Comparison of ENCODE assay signal across 31 mouse cellular contexts in the genomic region with DNA sequence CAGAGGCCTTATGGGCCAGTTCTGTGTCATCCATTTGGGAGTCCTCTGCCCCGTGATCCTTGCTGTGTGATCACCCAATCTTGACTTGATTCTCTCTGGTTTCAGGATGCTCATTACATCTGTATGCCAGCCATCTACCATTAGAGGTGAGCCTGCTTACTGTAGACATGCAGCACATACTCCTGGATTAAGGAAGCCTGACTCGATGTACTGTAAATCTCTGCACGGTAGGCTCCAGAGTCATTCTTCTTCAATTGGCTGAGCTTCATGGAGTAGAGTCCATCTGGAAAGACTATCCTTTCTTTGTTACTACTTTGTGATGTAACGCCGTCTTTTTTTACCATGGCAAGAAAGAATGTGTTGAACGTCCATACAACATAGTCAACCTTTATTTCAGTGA. TPM values are rescaled to one million over a fixed set of nuclear protein-coding genes. Genes with fewer than 3 reads are reported as not detected.
"Had no signal": no experiment of that assay in that cellular context is flagged by ENCODE, and none has a peak within 500 bp of the region (broad histone marks: within the 10 kb centered on the region; RNA-seq: fewer than 3 reads in every experiment).

No protein-coding gene starts in this region.

- H3K27me3 ChIP-seq: embryonic facial prominence, embryonic 12.5 days; embryonic facial prominence, embryonic 13.5 days; embryonic facial prominence, embryonic 15.5 days; forebrain, embryonic 12.5 days; forebrain, embryonic 13.5 days; forebrain, embryonic 15.5 days had no signal

- H3K27ac ChIP-seq: embryonic facial prominence, embryonic 10.5 days; embryonic facial prominence, embryonic 12.5 days; embryonic facial prominence, embryonic 13.5 days; embryonic facial prominence, embryonic 15.5 days; forebrain, embryonic 10.5 days; forebrain, embryonic 12.5 days; forebrain, embryonic 13.5 days; forebrain, embryonic 15.5 days; gastrocnemius, adult 2 months; heart, adult 2 months had no signal

- H3K36me3 ChIP-seq: embryonic facial prominence, embryonic 10.5 days; embryonic facial prominence, embryonic 12.5 days; embryonic facial prominence, embryonic 13.5 days; embryonic facial prominence, embryonic 15.5 days; forebrain, embryonic 10.5 days; forebrain, embryonic 12.5 days; forebrain, embryonic 15.5 days had no signal

- H3K4me3 ChIP-seq: embryonic facial prominence, embryonic 10.5 days; embryonic facial prominence, embryonic 12.5 days; embryonic facial prominence, embryonic 13.5 days; embryonic facial prominence, embryonic 15.5 days; erythroblast, embryonic 14.5 days; forebrain, embryonic 10.5 days; forebrain, embryonic 12.5 days; forebrain, embryonic 13.5 days; forebrain, embryonic 15.5 days; gastrocnemius, adult 2 months; heart, adult 2 months had no signal

- H3K9me3 ChIP-seq: embryonic facial prominence, embryonic 10.5 days; embryonic facial prominence, embryonic 12.5 days; embryonic facial prominence, embryonic 13.5 days; embryonic facial prominence, embryonic 15.5 days; forebrain, embryonic 10.5 days; forebrain, embryonic 12.5 days; forebrain, embryonic 13.5 days; forebrain, embryonic 15.5 days had no signal

- DNase-seq: cerebellum, adult 2 months; cerebellum, adult 8-10 months; cerebellum, adult 9-10 months; cerebellum, adult 9-11 months; cerebellum, postnatal 10 days; cerebellum, postnatal 14 days; cerebellum, postnatal 25 days; cerebellum, postnatal 36 days; embryo, embryonic 11 days; forebrain, postnatal 0 days; gastrocnemius, adult 2 months; gastrocnemius, postnatal 10 days; gastrocnemius, postnatal 14 days; gastrocnemius, postnatal 25 days; gastrocnemius, postnatal 36 days; heart, adult 18-20 months; heart, adult 2 months had no signal

- H3K4me1 ChIP-seq: embryonic facial prominence, embryonic 10.5 days; embryonic facial prominence, embryonic 12.5 days; embryonic facial prominence, embryonic 13.5 days; embryonic facial prominence, embryonic 15.5 days; forebrain, embryonic 10.5 days; forebrain, embryonic 12.5 days; forebrain, embryonic 13.5 days; forebrain, embryonic 15.5 days had no signal

RNA-seq across cellular contexts. Expression of a gene that starts 12.0 kb away (rescaled TPM):
- total RNA-seq: gastrocnemius, adult 18-20 months; gastrocnemius, postnatal 14 days; gastrocnemius, postnatal 25 days had no signal
- polyA plus RNA-seq: embryonic facial prominence, embryonic 10.5 days; embryonic facial prominence, embryonic 11.5 days; embryonic facial prominence, embryonic 12.5 days; embryonic facial prominence, embryonic 13.5 days; erythroblast, embryonic 14.5 days; forebrain, embryonic 10.5 days; forebrain, embryonic 11.5 days; forebrain, embryonic 12.5 days; forebrain, embryonic 13.5 days; forebrain, embryonic 14.5 days; forebrain, embryonic 15.5 days; forebrain, embryonic 16.5 days; forebrain, postnatal 0 days had no signal

RNA-seq across cellular contexts. Expression of a gene that starts 33.6 kb away (rescaled TPM):
- total RNA-seq: forebrain, postnatal 0 days; gastrocnemius, adult 2 months had no signal
- polyA plus RNA-seq: embryonic facial prominence, embryonic 11.5 days; forebrain, embryonic 10.5 days; forebrain, embryonic 11.5 days; forebrain, embryonic 12.5 days; forebrain, embryonic 13.5 days; forebrain, embryonic 14.5 days; forebrain, embryonic 16.5 days had no signal

RNA-seq across cellular contexts. Expression of a gene that starts 41.0 kb away (rescaled TPM):
- polyA plus RNA-seq: erythroblast, embryonic 14.5 days; forebrain, embryonic 11.5 days had no signal
